Mouse (Mus musculus) heart, postnatal 0 days (tissue): ENCODE measurements at regions not wholly inside any gene's neighbourhood (a gene's known extent, or its start where the extent isn't known, plus 50 kb on each side); places are given as distances from the start of the nearest gene placed in this dataset.

Source experiments
- CTCF ChIP-seq: IDR thresholded peaks from 2 replicates; pipeline ENCODE4 v1.5.1; 2016; ENCODE audit warnings: antibody characterized with exemption, control low read depth, low read depth
- EP300 ChIP-seq: IDR thresholded peaks from 2 replicates; pipeline ENCODE4 v1.6.1; 2016; ENCODE audit warnings: antibody characterized with exemption, low read depth

DNA sequence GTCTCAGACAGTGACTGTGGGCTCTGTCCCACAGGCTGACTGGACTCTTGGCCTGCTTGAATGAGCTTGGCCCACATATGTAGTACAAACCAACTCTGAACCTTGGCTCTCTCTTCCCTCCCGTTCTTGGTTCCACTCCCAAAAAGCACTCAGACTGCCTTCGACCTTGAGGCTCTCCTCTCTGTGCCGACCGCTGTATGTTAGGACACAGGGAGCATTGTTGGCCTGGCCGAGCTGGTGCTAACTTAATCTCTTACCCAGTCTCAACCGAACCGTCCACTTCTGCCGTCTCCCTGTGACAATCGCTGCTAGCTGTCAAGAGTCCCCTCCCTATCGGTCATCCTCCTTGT is 123.8 kb downstream of the Gm10131 start:
- no peak for TF ChIP-seq CTCF
- no peak for TF ChIP-seq EP300
